Mouse (Mus musculus) ES-Bruce4 (cell line): ENCODE results near the gene Pcbp4.

Experiments
- CTCF ChIP-seq: IDR thresholded peaks from one replicate; pipeline ENCODE4 v1.8.1; 2011; ENCODE audit warnings: low read depth, low read length
- EP300 ChIP-seq: IDR thresholded peaks from 2 replicates; pipeline ENCODE4 v1.6.1; 2011; ENCODE audit warnings: low read depth, low read length; ENCODE audit not compliant: insufficient read depth

GRCm38 (mm10) chr9:106466721-106467120 is 13.6 kb downstream of the Pcbp4 start:
- TF ChIP-seq CTCF (no peak), EP300 (no peak)
